Mouse (Mus musculus) lung, postnatal 0 days (tissue): ENCODE data around the gene Agmo.

Source experiments
- CTCF ChIP-seq: IDR thresholded peaks from 2 replicates; pipeline ENCODE4 v1.5.1; 2016; ENCODE audit warnings: antibody characterized with exemption, mild to moderate bottlenecking
- EP300 ChIP-seq: IDR thresholded peaks from 2 replicates; pipeline ENCODE4 v1.6.1; 2016; ENCODE audit warnings: antibody characterized with exemption, mild to moderate bottlenecking, control low read depth

- TF ChIP-seq CTCF (no peak), EP300 (no peak)
Observed at GRCm38 (mm10) chr12:37344225-37344624, 102.8 kb downstream of the Agmo start.
